Comparison of ENCODE assay signal across 30 mouse cellular contexts in genomic region chr10:43454219-43454618, GRCm38 (mm10). TPM values are rescaled to one million over a fixed set of nuclear protein-coding genes. Genes with fewer than 3 reads are reported as not detected.
A peak's percentile ranks its signal among the peaks of the same experiment; 100 is the strongest.
DNase-seq lines count a peak whose midpoint lies in the region; ATAC-seq and TF ChIP-seq lines count a peak whose summit lies in the region.
"Had no signal": no experiment of that assay in that cellular context is flagged by ENCODE, and none has a peak within 500 bp of the region (broad histone marks: within the 10 kb centered on the region; RNA-seq: fewer than 3 reads in every experiment).

No protein-coding gene starts in this region.

- peaks cover 12% of the 10 kb centered on the region for H3K9me3 ChIP-seq in heart, embryonic 12.5 days (replicated peaks)
- no peaks in the 10 kb centered on the region for H3K9me3 ChIP-seq in kidney, embryonic 15.5 days (replicated peaks)
- no peaks in the 10 kb centered on the region for H3K9me3 ChIP-seq in neural tube, embryonic 15.5 days (replicated peaks)
- H3K9me3 ChIP-seq: forebrain, embryonic 13.5 days; G1E; hindbrain, embryonic 15.5 days; lung, embryonic 15.5 days had no signal

- WGBS in heart, embryonic 12.5 days = 72% methylated on average over 1 of the region's 1 CpGs
- 67% methylated on average over 1 of the region's 1 CpGs for WGBS in kidney, adult 2 months
- 84% methylated on average over 1 of the region's 1 CpGs for WGBS in kidney, embryonic 15.5 days
- WGBS in neural tube, embryonic 15.5 days = 94% methylated on average over 1 of the region's 1 CpGs

- H3K36me3 ChIP-seq in heart, embryonic 12.5 days = no peaks in the 10 kb centered on the region
- no peaks in the 10 kb centered on the region for H3K36me3 ChIP-seq in kidney, adult 2 months (ENCODE audit: control insufficient read depth, insufficient read depth, low read length)
- no peaks in the 10 kb centered on the region for H3K36me3 ChIP-seq in kidney, embryonic 15.5 days
- no peaks in the 10 kb centered on the region for H3K36me3 ChIP-seq in neural tube, embryonic 15.5 days
- H3K36me3 ChIP-seq: G1E; hindbrain, embryonic 10.5 days; hindbrain, embryonic 15.5 days; limb, embryonic 13.5 days; lung, embryonic 15.5 days; midbrain, embryonic 10.5 days; neural tube, embryonic 12.5 days had no signal

- no peaks in the 10 kb centered on the region for H3K27me3 ChIP-seq in heart, embryonic 12.5 days (replicated peaks)
- no peaks in the 10 kb centered on the region for H3K27me3 ChIP-seq in kidney, adult 2 months (replicated peaks; ENCODE audit: control insufficient read depth, insufficient read depth, low read length)
- H3K27me3 ChIP-seq in kidney, embryonic 15.5 days = no peaks in the 10 kb centered on the region
- H3K27me3 ChIP-seq in neural tube, embryonic 15.5 days (replicated peaks) = no peaks in the 10 kb centered on the region
- H3K27me3 ChIP-seq: forebrain, embryonic 13.5 days; hindbrain, embryonic 15.5 days; limb, embryonic 13.5 days; lung, embryonic 15.5 days; neural tube, embryonic 12.5 days had no signal

- no peak for TF ChIP-seq CTCF in kidney, adult 2 months (conservative IDR thresholded peaks at IDR 0.05; ENCODE audit: insufficient read depth, insufficient read length, low read depth, low read length)

- intact Hi-C loops in heart, postnatal 25 days (cut with DNase I) = no loop called here

- no peak overlapping the region for H3K4me3 ChIP-seq in heart, embryonic 12.5 days
- H3K4me3 ChIP-seq in kidney, adult 2 months (ENCODE audit: insufficient read depth, low read depth, low read length) = no peak overlapping the region
- H3K4me3 ChIP-seq in kidney, embryonic 15.5 days (replicated peaks) = no peak overlapping the region
- H3K4me3 ChIP-seq in neural tube, embryonic 15.5 days (replicated peaks) = no peak overlapping the region
- H3K4me3 ChIP-seq: forebrain, embryonic 13.5 days; hindbrain, embryonic 10.5 days; hindbrain, embryonic 15.5 days; left cerebral cortex, adult 2 months; limb, embryonic 13.5 days; lung, embryonic 15.5 days; midbrain, embryonic 10.5 days; myocyte; neural tube, embryonic 12.5 days had no signal

- H3K4me2 ChIP-seq in heart, embryonic 12.5 days = no peak overlapping the region
- H3K4me2 ChIP-seq in kidney, embryonic 15.5 days = no peak overlapping the region
- H3K4me2 ChIP-seq in neural tube, embryonic 15.5 days = no peak overlapping the region
- H3K4me2 ChIP-seq: forebrain, embryonic 13.5 days; hindbrain, embryonic 15.5 days; limb, embryonic 13.5 days; liver, embryonic 11.5 days; lung, embryonic 15.5 days; neural tube, embryonic 12.5 days had no signal

- H3K27ac ChIP-seq in heart, embryonic 12.5 days (ENCODE audit: poor library complexity, severe bottlenecking) = peak overlapping the region; percentile 30; the same call in 1 of the 2 replicates
- no peak overlapping the region for H3K27ac ChIP-seq in kidney, adult 2 months (ENCODE audit: insufficient read depth, low read depth, low read length)
- no peak overlapping the region for H3K27ac ChIP-seq in kidney, embryonic 15.5 days
- no peak overlapping the region for H3K27ac ChIP-seq in neural tube, embryonic 15.5 days (replicated peaks)
- H3K27ac ChIP-seq: forebrain, embryonic 13.5 days; hindbrain, embryonic 10.5 days; hindbrain, embryonic 15.5 days; left cerebral cortex, adult 2 months; limb, embryonic 13.5 days; lung, embryonic 15.5 days; midbrain, embryonic 10.5 days; neural tube, embryonic 12.5 days; stomach, postnatal 0 days had no signal

- no peak for TF ChIP-seq POLR2A in kidney, adult 2 months (IDR thresholded peaks at IDR 0.05; ENCODE audit: low read depth, low read length)

- no peak for ATAC-seq in heart, embryonic 12.5 days (ENCODE audit: insufficient number of reproducible peaks, low FRiP score)
- ATAC-seq in kidney, embryonic 15.5 days (replicated peaks; ENCODE audit: low FRiP score) = no peak
- ATAC-seq in neural tube, embryonic 15.5 days (ENCODE audit: low FRiP score) = no peak
- ATAC-seq: forebrain, embryonic 13.5 days; inflammation-experienced regulatory T-cells, adult 6 months had no signal

- peak; percentile 21 for DNase-seq in gastrocnemius, adult 18-20 months (ENCODE audit: low spot score)
- DNase-seq in gastrocnemius, postnatal 4 days (ENCODE audit: low spot score in 2 of 2) = no peak
- no peak for DNase-seq in heart, postnatal 25 days (ENCODE audit: low spot score)
- DNase-seq in kidney, adult 2 months = peak; percentile 42
- DNase-seq: adrenal gland, adult 8-10 months; cerebellum, adult 11 months; cerebellum, adult 9-10 months; cerebellum, postnatal 36 days; gastrocnemius, postnatal 36 days; kidney, adult 18-20 months; kidney, postnatal 14 days; right cerebral cortex, postnatal 4 days; thymus, adult 18-20 months; thymus, postnatal 25 days had no signal

- peaks cover 9% of the 10 kb centered on the region for H3K4me1 ChIP-seq in heart, embryonic 12.5 days (replicated peaks)
- no peaks in the 10 kb centered on the region for H3K4me1 ChIP-seq in kidney, adult 2 months (ENCODE audit: control insufficient read depth, insufficient read depth, low read length)
- peaks cover 9% of the 10 kb centered on the region for H3K4me1 ChIP-seq in kidney, embryonic 15.5 days
- H3K4me1 ChIP-seq in neural tube, embryonic 15.5 days = peaks cover 11% of the 10 kb centered on the region

- no peak overlapping the region for H3K9ac ChIP-seq in heart, embryonic 12.5 days
- H3K9ac ChIP-seq in kidney, embryonic 15.5 days = no peak overlapping the region
- H3K9ac ChIP-seq in neural tube, embryonic 15.5 days (replicated peaks) = no peak overlapping the region
- H3K9ac ChIP-seq: forebrain, embryonic 13.5 days; hindbrain, embryonic 15.5 days; limb, embryonic 13.5 days; lung, embryonic 15.5 days; neural tube, embryonic 12.5 days had no signal

RNA-seq across cellular contexts. Expression of gene Bend3, which starts 24.4 kb away (rescaled TPM):
- 1 to 10 TPM; 3.3 to 3.8 TPM for total RNA-seq in gastrocnemius, adult 18-20 months (2021)
- 1 to 10 TPM; 7.1 to 7.2 TPM for total RNA-seq in gastrocnemius, postnatal 4 days (2021)
- polyA plus RNA-seq in heart, embryonic 12.5 days (2016; fragmentation: Nextera tagmentation; extraction: Ambion mirVana) = 5.3 and 6.0 TPM in 2 replicates
- 1 to 10 TPM; 5.5 to 5.9 TPM for total RNA-seq in heart, postnatal 25 days (2021)
- 3.8 TPM in 2 replicates for polyA plus RNA-seq in kidney, adult 2 months (2012; rRNA removed)
- 6.6 and 7.4 TPM in 2 replicates for polyA plus RNA-seq in kidney, embryonic 15.5 days (2015; fragmentation: Nextera tagmentation; extraction: Ambion mirVana)
- 2.5 and 2.9 TPM in 2 replicates for polyA plus RNA-seq in neural tube, embryonic 15.5 days (2015; fragmentation: Nextera tagmentation; extraction: Ambion mirVana)

Comparison
In these comparisons a context has a peak if more than half of its experiments do, and no peak if none do; other contexts are left out.
1. DNase-seq: peak in gastrocnemius, adult 18-20 months (single experiment) and kidney, adult 2 months (single experiment); none in gastrocnemius, postnatal 4 days (0 of 2) and heart, postnatal 25 days (single experiment).